Mouse (Mus musculus) inflammation-experienced regulatory T-cells, adult 6 months (primary cell): ENCODE results near the gene Bach2. TPM values are rescaled to one million over a fixed set of nuclear protein-coding genes. Genes with fewer than 3 reads are reported as not detected.

Source experiments
- ATAC-seq: one replicate; pipeline ENCODE4 v1.8.0; 2017
- polyA plus RNA-seq, 3 experiments: library from polyadenylated mRNA; unstranded; fragments of 100-300 nt; shearing (Covaris generic); gene quantifications; one replicate each; pipeline ENCODE4 v1.2.1; 2017

The Bach2 gene
- polyA plus RNA-seq, 3 experiments from 2014 or later: 1.9 to 18.4 (median 14.6) TPM

DNA sequence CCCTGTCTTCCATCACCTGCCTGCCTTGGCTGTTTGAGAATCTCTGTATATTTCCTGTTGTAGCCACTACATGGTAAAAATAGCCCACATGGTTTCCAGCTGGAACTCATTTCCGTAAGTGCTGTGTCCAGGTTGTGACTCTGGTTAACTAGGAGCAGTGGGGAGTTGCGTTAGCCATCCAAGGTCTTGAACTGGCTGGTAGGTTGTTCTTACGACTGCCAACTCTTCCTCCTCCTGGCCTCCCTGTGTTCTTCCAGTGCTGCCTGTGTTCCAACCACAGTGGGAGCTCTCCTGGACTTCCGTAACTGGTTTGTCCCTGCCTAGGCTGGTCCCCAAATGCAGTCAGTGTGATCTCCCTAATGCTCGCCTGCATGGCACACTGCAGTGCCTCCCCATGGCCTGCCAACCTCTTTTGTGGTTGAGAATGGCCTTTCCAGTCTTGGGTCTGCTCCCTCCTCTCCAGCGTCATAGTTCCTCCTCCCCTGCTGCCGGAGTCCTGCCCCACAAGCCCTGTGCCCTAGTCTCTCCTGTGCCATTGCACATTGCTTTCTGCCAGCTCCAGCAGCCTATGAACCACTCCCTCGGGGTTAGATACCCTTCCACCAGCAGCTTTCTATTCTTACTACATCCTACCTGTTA is 298.4 kb downstream of the Bach2 start:
- ATAC-seq: no peak

GRCm38 (mm10) chr4:32538088-32538487 is 299.5 kb downstream of the Bach2 start:
- peak; percentile 50 for ATAC-seq

- no peak for ATAC-seq
These were observed 299.9 kb downstream of the Bach2 start for GRCm38 (mm10) chr4:32538488-32538887.

- ATAC-seq: no peak
These were observed 300.4 kb downstream of the Bach2 start for GRCm38 (mm10) chr4:32538987-32539386.

DNA sequence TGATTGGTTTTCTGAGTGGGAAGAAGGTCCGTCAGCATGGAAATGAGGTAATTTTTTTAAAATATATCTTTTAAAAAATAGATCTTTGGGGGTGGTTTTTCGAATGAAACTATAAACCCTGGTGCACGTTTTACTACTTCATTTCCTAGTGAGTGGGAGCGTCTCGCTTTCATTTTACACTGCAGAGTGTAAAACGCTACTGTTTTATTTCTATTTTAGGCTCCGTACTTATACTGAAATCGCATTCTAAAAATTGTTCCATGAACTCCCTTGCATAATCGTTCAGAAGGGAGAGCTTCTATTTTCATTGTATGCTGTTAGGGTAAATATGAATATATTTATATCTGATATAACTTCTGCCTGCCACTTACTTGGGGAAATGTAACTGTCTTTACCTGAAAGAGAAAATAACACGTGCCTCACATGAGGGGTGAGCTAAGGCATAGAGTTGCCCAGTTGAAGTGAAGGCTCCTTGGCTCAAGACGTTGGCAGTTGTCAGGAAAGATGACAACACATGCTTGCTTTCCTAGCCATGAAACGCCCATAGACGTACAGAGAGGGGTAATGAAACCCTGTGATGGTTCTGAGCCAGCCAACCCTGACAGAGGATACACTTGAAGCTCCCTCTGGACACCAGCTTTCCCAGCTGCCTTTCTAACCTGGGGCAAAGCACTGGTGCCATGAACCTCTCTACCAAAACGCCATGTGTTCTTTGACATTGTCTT is 306.4 kb downstream of the Bach2 start:
- ATAC-seq: peak; percentile 21

- no peak for ATAC-seq
These were observed 306.9 kb downstream of the Bach2 start for GRCm38 (mm10) chr4:32545548-32545947.

DNA sequence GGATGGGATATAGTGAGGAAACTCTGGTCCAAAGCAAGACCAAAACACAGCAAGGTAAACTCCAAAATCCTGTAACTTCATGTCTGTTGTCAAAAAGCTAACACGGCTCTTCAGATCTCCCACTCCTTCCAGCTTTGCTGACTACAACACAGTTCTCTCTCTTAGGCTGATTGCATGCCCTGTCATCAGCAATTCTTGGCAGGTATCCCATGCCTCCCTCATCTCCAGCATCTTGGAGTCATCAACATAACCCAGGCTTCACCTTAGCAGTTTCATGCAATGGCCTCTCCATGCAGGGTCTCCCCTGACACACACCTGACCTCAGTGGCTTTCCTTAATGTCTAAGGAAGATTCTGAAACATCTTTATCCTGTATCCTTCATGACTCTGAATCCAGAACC is 310.5 kb downstream of the Bach2 start:
- ATAC-seq: no peak

- no peak for ATAC-seq
These were observed 312.7 kb downstream of the Bach2 start for GRCm38 (mm10) chr4:32551337-32551736.

- no peak for ATAC-seq
These were observed 316.9 kb downstream of the Bach2 start for GRCm38 (mm10) chr4:32555506-32555905.

- peak; percentile 77 for ATAC-seq
These were observed 321.6 kb downstream of the Bach2 start for GRCm38 (mm10) chr4:32560246-32560645.

GRCm38 (mm10) chr4:32560724-32561554 is 322.3 kb downstream of the Bach2 start:
- peak; percentile 43 for ATAC-seq

GRCm38 (mm10) chr4:32561555-32562095 is 323.0 kb downstream of the Bach2 start:
- ATAC-seq: no peak

DNA sequence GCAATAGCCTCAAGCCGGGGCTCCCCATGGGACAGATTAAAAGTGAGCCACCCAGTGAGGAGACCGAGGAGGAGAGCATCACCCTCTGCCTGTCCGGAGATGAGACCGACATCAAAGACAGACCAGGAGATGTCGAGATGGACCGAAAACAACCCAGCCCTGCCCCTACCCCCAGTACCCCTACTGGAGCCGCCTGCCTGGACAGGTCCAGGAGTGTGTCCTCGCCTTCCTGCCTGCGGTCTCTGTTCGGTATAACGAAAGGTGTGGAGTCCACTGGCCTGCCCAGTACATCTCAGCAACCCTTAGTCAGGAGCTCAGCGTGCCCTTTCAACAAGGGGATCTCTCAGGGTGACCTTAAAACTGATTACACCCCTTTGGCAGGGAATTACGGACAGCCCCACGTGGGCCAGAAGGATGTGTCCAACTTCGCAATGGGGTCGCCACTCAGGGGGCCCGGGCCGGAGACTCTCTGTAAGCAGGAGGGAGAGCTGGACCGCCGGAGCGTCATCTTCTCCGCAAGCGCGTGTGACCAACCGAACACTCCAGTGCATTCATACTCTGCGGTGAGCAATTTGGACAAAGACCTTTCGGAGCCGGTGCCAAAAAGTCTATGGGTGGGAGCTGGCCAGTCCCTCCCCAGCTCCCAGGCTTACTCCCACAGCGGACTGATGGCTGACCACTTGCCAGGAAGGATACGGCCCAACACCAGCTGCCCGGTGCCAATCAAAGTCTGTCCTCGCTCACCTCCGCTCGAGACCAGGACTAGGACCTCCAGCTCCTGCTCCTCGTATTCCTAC is 323.9 kb downstream of the Bach2 start:
- ATAC-seq: no peak

DNA sequence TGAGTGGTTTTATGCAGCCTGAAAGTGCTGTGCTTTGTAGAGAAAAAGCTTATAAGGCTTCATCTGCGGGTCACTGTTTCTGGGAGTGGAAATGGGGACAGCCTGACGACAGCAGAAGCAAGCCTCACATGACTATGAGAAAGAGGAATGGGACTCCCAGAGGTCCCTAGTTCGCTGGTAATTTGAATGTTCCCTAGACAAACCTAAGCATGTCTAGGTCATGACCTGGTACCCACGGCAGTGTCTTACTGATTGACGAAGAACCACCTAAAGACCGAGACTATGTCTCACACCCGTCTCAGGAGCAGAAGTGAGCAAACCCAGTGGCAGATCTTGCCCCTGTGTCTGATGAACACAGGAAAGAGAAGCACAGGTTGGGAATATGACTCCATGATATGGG is 325.8 kb downstream of the Bach2 start:
- no peak for ATAC-seq

DNA sequence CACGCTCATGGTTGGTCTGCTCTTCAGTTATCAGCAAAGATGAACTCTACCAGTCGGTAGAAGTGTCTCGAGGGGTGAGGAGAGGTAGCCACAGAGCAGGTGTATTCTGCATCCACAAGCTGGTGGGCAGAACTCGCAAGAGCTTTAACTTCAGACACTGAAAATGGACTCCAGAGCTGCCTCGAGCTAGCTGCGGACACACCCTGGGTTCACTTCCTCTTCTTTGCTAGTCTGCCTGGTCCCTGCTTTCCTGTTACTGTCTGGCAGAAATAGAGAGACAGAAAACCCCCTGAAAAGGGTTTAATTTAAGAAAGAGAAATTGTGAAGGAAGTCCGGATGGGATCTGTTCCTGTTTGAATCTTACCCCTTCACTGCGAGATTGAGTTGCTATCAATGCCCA is 326.3 kb downstream of the Bach2 start:
- ATAC-seq: no peak

GRCm38 (mm10) chr4:32569054-32569453 is 330.4 kb downstream of the Bach2 start:
- ATAC-seq: no peak

DNA sequence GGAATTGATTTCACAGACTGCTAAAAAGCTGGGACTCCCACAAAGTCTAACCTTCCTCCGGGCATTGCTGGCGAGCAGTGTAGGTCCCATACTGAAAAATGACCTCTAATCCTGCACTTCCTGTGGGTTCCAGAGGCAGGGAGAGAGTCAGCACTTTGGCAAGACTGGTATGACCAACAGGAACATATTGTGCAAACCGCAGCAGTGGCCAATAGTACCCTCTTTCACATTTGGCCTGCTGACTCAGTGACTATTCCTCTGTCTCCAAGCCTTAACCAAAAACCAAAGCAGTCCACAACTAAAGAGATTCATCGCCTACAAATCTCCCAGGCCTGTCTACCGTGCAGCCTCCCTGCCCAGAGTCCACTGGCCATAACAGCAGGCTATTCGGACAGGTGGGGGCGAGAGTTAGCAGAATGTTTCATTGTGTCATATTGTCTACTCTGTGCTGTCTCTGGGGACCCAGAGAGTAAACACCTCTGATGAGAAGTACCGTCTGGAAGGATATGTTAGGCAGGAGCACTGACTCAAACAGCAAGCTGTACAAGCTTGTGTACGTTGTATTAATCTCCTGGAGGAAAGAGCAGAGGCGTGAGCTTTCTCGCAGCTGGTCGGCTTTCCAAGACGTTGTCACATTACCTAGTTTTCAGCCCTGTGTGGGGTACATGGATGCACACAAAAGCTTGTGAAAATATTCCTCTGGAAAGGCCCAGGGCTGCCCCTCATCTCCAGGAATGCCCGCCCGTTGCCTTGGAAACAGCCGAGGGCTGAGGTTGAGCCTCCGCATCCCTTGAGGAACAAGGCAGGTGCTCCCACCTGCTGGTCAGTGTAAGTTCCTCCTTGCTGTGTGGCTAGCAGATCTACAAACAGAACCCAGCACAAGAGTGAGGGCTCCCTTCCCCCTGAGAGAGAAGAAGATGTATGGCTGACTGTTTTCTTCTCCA is 331.7 kb downstream of the Bach2 start:
- no peak for ATAC-seq

DNA sequence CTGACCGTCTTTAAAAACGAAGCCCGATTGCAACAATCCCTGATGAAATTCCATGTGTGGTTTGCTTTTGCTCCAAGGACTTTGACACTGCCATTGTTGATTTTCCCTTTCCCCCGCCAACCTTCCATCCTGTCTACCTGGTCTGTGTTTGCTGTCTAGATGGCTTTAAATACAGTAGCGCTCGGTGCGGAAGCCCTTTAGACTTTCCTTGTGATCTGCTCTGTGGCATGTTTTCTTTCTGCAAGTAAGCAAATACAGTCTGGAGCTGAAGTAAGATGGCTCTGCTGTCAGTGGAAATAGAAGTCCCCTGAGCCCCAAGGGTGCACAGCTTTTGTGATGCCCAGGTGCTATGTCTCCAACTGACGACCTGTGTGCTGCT is 332.3 kb downstream of the Bach2 start:
- peak; percentile 56 for ATAC-seq

- no peak for ATAC-seq
These were observed 332.8 kb downstream of the Bach2 start for GRCm38 (mm10) chr4:32571441-32571840.

DNA sequence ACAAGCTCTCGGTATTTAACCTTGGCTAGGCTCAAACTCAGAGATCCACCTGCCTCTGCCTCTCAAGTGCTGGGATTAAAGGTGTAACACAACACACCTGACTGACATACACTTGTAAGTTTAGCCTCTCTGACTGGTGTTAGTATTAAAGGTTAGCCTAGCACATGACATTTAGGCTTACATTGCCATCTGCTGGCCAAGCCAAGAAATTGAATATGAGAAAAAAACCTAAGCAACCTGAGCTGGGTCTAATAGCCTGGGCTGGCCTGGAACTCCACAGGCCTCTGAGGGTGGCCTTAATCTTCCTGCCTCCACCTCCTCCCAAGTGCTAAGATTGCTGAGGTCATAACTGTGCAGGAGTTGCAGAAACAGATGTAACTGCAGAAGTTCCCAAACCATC is 333.5 kb downstream of the Bach2 start:
- peak; percentile 73 for ATAC-seq

- no peak for ATAC-seq
These were observed 335.0 kb downstream of the Bach2 start for GRCm38 (mm10) chr4:32573586-32573985.
